Mouse (Mus musculus) adrenal gland, adult 2 months (tissue): ENCODE measurements around the gene Kremen1. TPM values are rescaled to one million over a fixed set of nuclear protein-coding genes. Genes with fewer than 3 reads are reported as not detected.

Source experiments
- DNase-seq: peaks from one replicate; pipeline ENCODE4 v3.0.0; 2021
- polyA plus RNA-seq: library from polyadenylated mRNA; depleted of rRNA; stranded (reverse); fragments of >200 nt; gene quantifications from 2 replicates; pipeline ENCODE4 v1.2.3, GENCODE M21; 2012
- total RNA-seq, 2 experiments: library from RNA; stranded (reverse); gene quantifications; 2 replicates each; pipeline ENCODE4 v1.2.3; 2021

Gene Kremen1
- total and polyA plus RNA-seq, 3 experiments, result 15.8 to 24.6 (median 17.4) TPM

GRCm38 (mm10) chr11:5219910-5220447, 41.4 kb downstream of the Kremen1 start:
- no peak for DNase-seq

- no peak for DNase-seq
These were observed 42.0 kb downstream of the Kremen1 start for GRCm38 (mm10) chr11:5219371-5219770.

- DNase-seq, result no peak
These were observed 45.8 kb downstream of the Kremen1 start for GRCm38 (mm10) chr11:5215401-5216187.

GRCm38 (mm10) chr11:5214483-5215040, 46.8 kb downstream of the Kremen1 start:
- DNase-seq, result no peak

- no peak for DNase-seq
These were observed 58.3 kb downstream of the Kremen1 start for GRCm38 (mm10) chr11:5203054-5203453.

GRCm38 (mm10) chr11:5201799-5202680, 59.3 kb downstream of the Kremen1 start:
- DNase-seq, result no peak

- no peak for DNase-seq
These were observed 61.5 kb downstream of the Kremen1 start for GRCm38 (mm10) chr11:5199879-5200278.

GRCm38 (mm10) chr11:5197068-5197467, 64.3 kb downstream of the Kremen1 start:
- no peak for DNase-seq

- DNase-seq, result no peak
These were observed 64.8 kb downstream of the Kremen1 start for GRCm38 (mm10) chr11:5196583-5196982.

- no peak for DNase-seq
These were observed 67.8 kb downstream of the Kremen1 start for GRCm38 (mm10) chr11:5193576-5193881.

- DNase-seq, result no peak
These were observed 68.3 kb downstream of the Kremen1 start for GRCm38 (mm10) chr11:5192840-5193575.

- no peak for DNase-seq
These were observed 69.3 kb downstream of the Kremen1 start for GRCm38 (mm10) chr11:5192084-5192516.

GRCm38 (mm10) chr11:5189239-5189933, 72.0 kb downstream of the Kremen1 start:
- DNase-seq, result no peak

- peak; percentile 64 for DNase-seq
These were observed 73.2 kb downstream of the Kremen1 start for GRCm38 (mm10) chr11:5188170-5188569.

- no peak for DNase-seq
These were observed 76.5 kb downstream of the Kremen1 start for GRCm38 (mm10) chr11:5184832-5185231.

GRCm38 (mm10) chr11:5184250-5184649, 77.1 kb downstream of the Kremen1 start:
- DNase-seq, result no peak

- no peak for DNase-seq
These were observed 78.5 kb downstream of the Kremen1 start for GRCm38 (mm10) chr11:5182870-5183269.

GRCm38 (mm10) chr11:5181850-5182404, 79.4 kb downstream of the Kremen1 start:
- DNase-seq, result peak; percentile 78

GRCm38 (mm10) chr11:5179391-5179790, 82.0 kb downstream of the Kremen1 start:
- DNase-seq, result no peak

GRCm38 (mm10) chr11:5177171-5177570, 84.2 kb downstream of the Kremen1 start:
- peak; percentile 27 for DNase-seq

GRCm38 (mm10) chr11:5176685-5177084, 84.7 kb downstream of the Kremen1 start:
- DNase-seq, result no peak
